Mouse (Mus musculus) brown adipose tissue, adult 24 weeks (tissue): ENCODE data around the gene Olfr594. TPM values are rescaled to one million over a fixed set of nuclear protein-coding genes. Genes with fewer than 3 reads are reported as not detected.
"Not testable (repeated sequence)": the region's sequence is repeated elsewhere in the genome, so short reads cannot be mapped to it uniquely, and the experiment has no call there.

ENCODE experiments used
- H3K27ac ChIP-seq: fragments of 200-500 bp; replicated peaks from 2 replicates; pipeline ENCODE4 v1.5.1; 2012; ENCODE audit warnings: low read depth, mild to moderate bottlenecking, low read length
- H3K4me1 ChIP-seq: fragments of 200-500 bp; 2 replicates; pipeline ENCODE4 v1.6.1; 2012; ENCODE audit warnings: low read length, mixed read lengths; ENCODE audit not compliant: control insufficient read depth, insufficient read depth, insufficient read length
- H3K4me3 ChIP-seq: fragments of 200-500 bp; 2 replicates; pipeline ENCODE4 v1.5.1; 2012; ENCODE audit warnings: low read depth, mild to moderate bottlenecking, low read length, moderate library complexity; ENCODE audit not compliant: insufficient read depth
- polyA plus RNA-seq: library from polyadenylated mRNA; stranded (reverse); fragments of >200 nt; gene quantifications from 2 replicates; pipeline ENCODE4 v1.2.4, GENCODE M21; 2012; ENCODE audit not compliant: missing spikeins, insufficient read depth, insufficient read length

Gene Olfr594
- polyA plus RNA-seq = not detected in 2 replicates

- Histone ChIP-seq H3K4me1 (no peaks in the 10 kb centered on the region), H3K27ac (no peak within 1 kb of the TSS), H3K4me3 (no peak within 1 kb of the TSS)
Observed at GRCm38 (mm10) chr7:103216696-103217095, at the start of gene Olfr594. Olfr594 (plus strand) TSS chr7:103216996.

- no peak overlapping the region for H3K27ac ChIP-seq
- H3K4me1 ChIP-seq = no peaks in the 10 kb centered on the region
- H3K4me3 ChIP-seq = no peak overlapping the region
Observed at GRCm38 (mm10) chr7:103169697-103170096, 47.1 kb upstream of the Olfr594 start.

GRCm38 (mm10) chr7:103178240-103178639 is 38.6 kb upstream of the Olfr594 start, which contains the start of gene Olfr591:
Olfr591 (minus strand) TSS chr7:103178340.
- Histone ChIP-seq H3K4me3 (no peak within 1 kb of the TSS), H3K4me1 (no peaks in the 10 kb centered on the region), H3K27ac (no peak within 1 kb of the TSS)

- not testable (repeated sequence) for H3K27ac ChIP-seq, H3K4me3 ChIP-seq
Observed at GRCm38 (mm10) chr7:103184503-103184902, 32.3 kb upstream of the Olfr594 start, which contains the start of gene Olfr592. Olfr592 (plus strand) TSS chr7:103184803.

GRCm38 (mm10) chr7:103211562-103211961 is 5.2 kb upstream of the Olfr594 start, which contains the start of gene Olfr593:
Olfr593 (plus strand) TSS chr7:103211862.
- no peaks in the 10 kb centered on the region for H3K4me1 ChIP-seq
- H3K4me3 ChIP-seq = no peak within 1 kb of the TSS
- no peak within 1 kb of the TSS for H3K27ac ChIP-seq

More at GRCm38 (mm10) chr7:103184503-103184902, 32.3 kb upstream of the Olfr594 start, which contains the start of gene Olfr592:
- H3K4me1 ChIP-seq = not testable (repeated sequence)

- H3K27ac ChIP-seq, H3K4me3 ChIP-seq, H3K4me1 ChIP-seq: not testable (repeated sequence)
Observed at GRCm38 (mm10) chr7:103212050-103212449, 4.7 kb upstream of the Olfr594 start.

GRCm38 (mm10) chr7:103252405-103252804 is 35.6 kb downstream of the Olfr594 start, which contains the start of gene Usp17ld:
Usp17ld (minus strand) TSS chr7:103252505.
- H3K4me1 ChIP-seq, H3K27ac ChIP-seq, H3K4me3 ChIP-seq: not testable (repeated sequence)

Other genes starting within 250 kb of the Olfr594 start
- not detected in 2 replicates for gene Olfr577, start 241.1 kb upstream of the Olfr594 start, polyA plus RNA-seq
- not detected in 2 replicates for gene Olfr578, start 227.7 kb upstream of the Olfr594 start, polyA plus RNA-seq
- gene Olfr582, start 179.0 kb upstream of the Olfr594 start, polyA plus RNA-seq = not detected in 2 replicates
- gene Olfr583, start 165.7 kb upstream of the Olfr594 start, polyA plus RNA-seq = not detected in 2 replicates
- not detected in 2 replicates for gene Olfr584, start 135.1 kb upstream of the Olfr594 start, polyA plus RNA-seq
- not detected in 2 replicates for gene Olfr585, start 119.3 kb upstream of the Olfr594 start, polyA plus RNA-seq
- not detected in 2 replicates for gene Olfr586, start 91.4 kb upstream of the Olfr594 start, polyA plus RNA-seq
- not detected in 2 replicates for gene Olfr588-ps1, start 76.1 kb upstream of the Olfr594 start, polyA plus RNA-seq
- not detected in 2 replicates for gene Olfr589, start 60.6 kb upstream of the Olfr594 start, polyA plus RNA-seq
- gene Olfr591, start 38.7 kb upstream of the Olfr594 start, polyA plus RNA-seq = not detected in 2 replicates
- not detected in 2 replicates for gene Olfr592, start 32.2 kb upstream of the Olfr594 start, polyA plus RNA-seq
- gene Olfr593, start 5.1 kb upstream of the Olfr594 start, polyA plus RNA-seq = not detected in 2 replicates
- not detected in 2 replicates for gene Usp17ld, start 35.5 kb downstream of the Olfr594 start, polyA plus RNA-seq
- not detected in 2 replicates for gene Olfr596, start 88.7 kb downstream of the Olfr594 start, polyA plus RNA-seq
- gene Olfr597, start 99.3 kb downstream of the Olfr594 start, polyA plus RNA-seq = not detected in 2 replicates
- gene Olfr598, start 106.6 kb downstream of the Olfr594 start, polyA plus RNA-seq = not detected in 2 replicates
- not detected in 2 replicates for gene Olfr599, start 118.9 kb downstream of the Olfr594 start, polyA plus RNA-seq
- not detected in 2 replicates for gene Olfr600, start 132.7 kb downstream of the Olfr594 start, polyA plus RNA-seq
- not detected in 2 replicates for gene Olfr601, start 145.7 kb downstream of the Olfr594 start, polyA plus RNA-seq
- gene Olfr603, start 169.2 kb downstream of the Olfr594 start, polyA plus RNA-seq = not detected in 2 replicates
- not detected in 2 replicates for gene Usp17lc, start 198.1 kb downstream of the Olfr594 start, polyA plus RNA-seq
- not detected in 2 replicates for gene Olfr605, start 228.4 kb downstream of the Olfr594 start, polyA plus RNA-seq
- gene Olfr606, start 232.1 kb downstream of the Olfr594 start, polyA plus RNA-seq = not detected in 2 replicates
- not detected in 2 replicates for gene Olfr607, start 247.2 kb downstream of the Olfr594 start, polyA plus RNA-seq